Mouse (Mus musculus) layer of hippocampus, adult 9-10 months (tissue): ENCODE data around the gene Taf1b.
"Not testable (repeated sequence)": the region's sequence is repeated elsewhere in the genome, so short reads cannot be mapped to it uniquely, and the experiment has no call there.

Experiments used
- DNase-seq: peaks from one replicate; pipeline ENCODE4 v3.0.0; 2022; ENCODE audit warnings: low spot score

Taf1b gene

DNA sequence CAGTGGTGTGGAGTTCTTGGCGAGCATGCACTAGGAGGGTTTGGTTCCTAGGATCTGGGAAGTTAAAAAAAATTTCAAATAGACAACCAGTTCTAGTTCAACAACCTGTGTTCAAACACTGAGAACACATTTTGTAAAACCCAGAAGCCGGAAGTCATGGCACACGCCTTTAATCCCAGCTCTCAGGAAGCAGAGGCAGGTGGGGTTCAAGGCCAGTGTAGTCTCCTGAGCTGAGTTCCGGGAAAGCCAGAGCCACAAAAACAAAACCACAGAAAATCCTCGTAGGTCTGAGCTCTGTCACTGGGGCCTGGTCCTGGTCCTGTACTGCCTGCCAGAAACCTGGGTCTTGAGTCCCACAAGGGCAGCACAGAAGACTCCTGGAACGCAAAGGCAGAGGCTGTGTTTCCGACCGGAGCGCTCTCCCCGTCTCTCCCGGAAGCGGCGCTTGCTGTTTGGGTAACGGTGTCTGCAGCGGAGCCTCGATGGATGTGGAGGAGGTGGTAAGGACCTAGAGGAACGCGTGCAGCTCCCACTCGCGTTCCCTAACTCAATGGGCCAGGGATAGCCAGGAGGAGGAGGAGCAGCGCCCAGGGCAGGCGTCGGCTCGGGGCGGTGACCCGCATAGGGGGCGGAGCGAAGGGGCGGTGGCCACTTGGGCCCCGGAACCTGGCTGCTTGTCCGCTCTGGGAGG is at the start of gene Taf1b:
Taf1b (plus strand) TSS at position 210 of the 691 bp plus-strand sequence.
- DNase-seq, result peak; percentile 65

DNA sequence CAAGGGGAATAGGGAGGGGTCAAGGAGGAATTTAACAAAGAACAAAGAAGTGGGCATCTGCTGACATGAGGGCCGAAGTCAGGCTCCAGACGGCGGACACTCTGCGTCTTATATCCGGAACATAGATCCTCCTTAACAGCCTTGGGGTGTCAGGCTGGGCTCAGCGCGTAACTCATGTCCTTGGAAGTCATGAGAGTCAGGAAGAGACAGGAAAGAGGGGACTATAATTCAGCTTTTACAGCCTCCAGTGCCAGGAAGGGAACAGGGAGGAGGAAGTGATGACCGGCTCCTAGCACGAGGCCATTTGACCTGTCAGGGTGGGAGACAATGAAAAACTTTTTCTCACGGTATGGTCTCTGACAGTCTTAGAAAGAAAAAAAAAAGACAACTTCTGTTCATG is 37.8 kb upstream of the Taf1b start:
- DNase-seq, result no peak

DNA sequence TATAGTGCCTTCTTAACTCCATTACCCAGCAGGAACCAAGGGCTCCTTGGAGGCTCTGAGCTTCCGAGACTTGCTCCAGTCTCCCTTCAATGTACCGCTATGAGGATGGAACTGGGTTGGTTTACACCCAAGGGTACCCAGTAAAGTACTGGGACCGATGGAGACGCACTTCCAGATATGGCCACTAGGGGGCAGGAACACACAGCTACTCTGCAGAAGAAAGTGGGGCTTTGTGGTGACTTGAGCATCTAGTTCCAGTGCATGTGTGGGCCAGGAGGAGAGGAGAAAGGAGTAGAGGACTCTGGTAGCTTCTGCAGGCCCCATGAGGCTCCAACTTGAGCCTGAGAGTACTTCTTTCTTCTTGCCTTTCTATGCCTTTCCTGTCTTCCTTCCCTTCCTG is 36.0 kb upstream of the Taf1b start:
- DNase-seq, result not testable (repeated sequence)

GRCm38 (mm10) chr12:24463490-24463889 is 34.7 kb upstream of the Taf1b start:
- DNase-seq, result not testable (repeated sequence)

GRCm38 (mm10) chr12:24468966-24469365 is 29.2 kb upstream of the Taf1b start:
- no peak for DNase-seq

DNA sequence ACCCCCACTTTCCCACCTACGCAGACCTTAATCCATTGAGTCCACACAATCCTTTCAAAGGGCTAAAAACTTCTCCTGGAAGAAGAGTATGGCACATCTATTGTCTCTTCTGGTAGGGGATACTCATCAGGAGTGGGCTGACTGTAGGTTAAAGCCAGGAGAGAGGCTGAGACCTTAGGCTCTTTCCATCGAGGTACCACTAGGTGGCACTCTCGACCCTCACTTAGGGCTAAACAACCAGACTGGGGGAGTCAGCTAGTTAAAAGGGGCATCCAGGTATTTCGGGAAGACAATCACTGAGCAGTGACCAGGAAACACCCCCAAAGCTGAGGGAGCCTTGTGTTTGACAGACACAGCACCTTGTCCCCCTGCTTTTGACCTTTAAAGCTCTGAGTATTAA is 27.2 kb upstream of the Taf1b start:
- DNase-seq, result no peak

DNA sequence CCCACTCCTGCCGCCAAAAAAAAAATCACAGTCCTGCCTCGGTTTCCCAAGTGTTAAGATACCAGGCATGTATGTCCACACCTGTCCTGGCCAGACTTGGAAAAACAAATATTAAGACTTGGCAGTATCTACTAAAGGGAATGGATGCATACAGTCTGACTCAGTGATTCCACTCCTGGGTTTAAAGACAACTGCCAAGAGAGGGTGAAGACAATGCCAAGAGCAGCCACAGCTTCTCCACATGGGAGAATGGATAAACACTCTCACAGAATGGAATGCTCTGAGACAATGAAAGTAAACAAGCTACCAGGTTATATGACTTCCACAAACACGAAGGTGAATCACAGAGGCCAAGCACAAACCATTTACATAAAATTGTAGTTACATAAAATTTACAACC is 24.9 kb upstream of the Taf1b start:
- DNase-seq, result no peak

GRCm38 (mm10) chr12:24484930-24485329 is 13.2 kb upstream of the Taf1b start:
- DNase-seq, result no peak

DNA sequence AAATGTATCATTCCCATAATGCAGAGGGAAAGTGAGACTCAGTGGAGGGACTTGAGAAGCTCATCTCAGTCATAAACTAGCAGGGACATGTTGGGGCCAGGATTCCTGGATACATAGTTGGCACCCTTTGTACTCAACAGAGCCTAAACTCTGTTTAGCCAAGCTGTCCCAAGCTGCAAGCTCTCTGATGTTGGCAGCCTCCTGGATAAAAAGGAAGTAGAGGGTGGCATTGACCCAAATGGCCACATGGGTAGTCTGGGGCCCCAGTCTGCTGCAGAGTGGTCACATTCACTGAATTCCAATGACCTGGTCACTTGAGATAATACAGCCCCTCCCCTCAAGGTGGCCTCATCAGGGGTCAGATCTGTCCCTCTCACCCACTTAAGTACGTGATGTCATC is 11.3 kb upstream of the Taf1b start:
- DNase-seq, result no peak

DNA sequence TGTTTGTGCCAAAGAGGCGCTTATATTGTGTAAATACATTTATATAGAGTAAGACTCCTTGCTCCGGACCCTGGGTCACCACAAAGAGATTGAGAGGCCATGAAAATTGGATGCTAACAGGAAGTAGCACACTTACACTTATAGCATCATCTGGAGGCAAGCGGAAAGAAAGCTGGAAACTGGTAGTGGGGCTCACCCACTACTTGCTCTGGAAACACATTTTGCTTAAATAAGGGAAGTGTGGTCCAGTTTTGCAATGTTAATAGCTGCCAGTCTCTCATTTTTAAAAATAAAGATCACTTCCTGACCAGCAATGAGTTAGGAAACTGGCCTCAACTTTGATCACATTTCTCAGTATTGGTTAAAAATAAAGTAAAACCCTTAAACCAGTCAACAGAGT is 5.7 kb upstream of the Taf1b start:
- DNase-seq, result not testable (repeated sequence)

DNA sequence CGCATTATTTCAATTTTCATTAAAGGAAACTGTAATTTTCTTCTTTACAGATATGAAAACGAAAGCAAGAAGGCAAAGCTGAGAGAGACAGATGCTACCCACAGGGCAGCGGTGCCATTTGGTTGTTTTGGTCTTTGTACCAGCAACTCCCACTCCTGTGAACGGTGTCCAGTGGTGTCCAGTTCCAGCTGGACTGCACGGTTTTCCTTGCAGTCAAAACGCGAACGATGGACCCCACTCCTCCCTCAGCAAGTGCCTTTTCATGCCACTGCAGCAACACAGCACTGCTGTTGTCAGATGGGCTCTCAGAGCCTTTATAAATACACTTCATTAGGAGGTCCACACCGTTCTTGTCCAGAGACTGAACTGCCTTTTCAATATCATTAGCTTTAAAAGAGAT is 5.1 kb upstream of the Taf1b start:
- DNase-seq, result no peak

GRCm38 (mm10) chr12:24493412-24493811 is 4.7 kb upstream of the Taf1b start:
- DNase-seq, result no peak

DNA sequence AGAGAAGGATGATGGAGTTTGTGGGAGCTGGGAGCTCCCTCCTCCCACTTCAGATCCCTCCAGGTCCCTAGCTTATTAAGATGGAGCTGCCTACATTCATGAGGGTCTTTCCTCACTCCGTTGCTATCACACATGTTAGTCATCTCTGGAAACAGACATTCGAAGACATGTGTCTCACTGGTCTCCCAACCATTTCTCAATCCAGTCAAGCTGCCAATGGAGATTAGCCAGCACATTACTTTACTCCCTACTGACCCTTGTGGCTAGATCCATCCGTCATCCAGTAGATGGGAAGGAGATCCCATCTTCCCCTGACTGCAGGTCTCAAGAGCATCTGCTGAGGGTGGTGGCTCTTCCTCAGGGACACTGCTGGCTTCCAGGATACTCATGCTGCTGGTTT is 3.4 kb upstream of the Taf1b start:
- not testable (repeated sequence) for DNase-seq

- not testable (repeated sequence) for DNase-seq
These were observed 804 bp downstream of the Taf1b start for GRCm38 (mm10) chr12:24498841-24499485.

DNA sequence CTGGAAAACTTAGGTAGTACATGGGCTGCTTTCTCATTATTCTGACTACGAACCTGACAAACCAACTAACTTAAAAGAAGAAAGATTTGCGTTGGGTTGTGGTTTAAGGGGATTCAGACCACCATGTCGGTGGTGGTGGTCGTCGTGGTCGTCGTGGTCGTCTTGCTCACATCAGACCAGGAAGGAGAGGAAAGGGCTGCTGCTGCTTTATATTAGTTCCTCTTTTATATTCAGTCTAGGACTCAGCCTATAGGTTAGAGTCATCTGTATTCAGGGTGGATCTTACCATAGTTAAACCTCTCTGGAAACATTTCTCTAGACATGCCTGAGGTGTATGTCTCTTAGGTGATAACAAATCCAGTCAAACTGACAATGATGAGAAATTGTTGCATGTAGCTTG is 19.0 kb downstream of the Taf1b start:
- no peak for DNase-seq

DNA sequence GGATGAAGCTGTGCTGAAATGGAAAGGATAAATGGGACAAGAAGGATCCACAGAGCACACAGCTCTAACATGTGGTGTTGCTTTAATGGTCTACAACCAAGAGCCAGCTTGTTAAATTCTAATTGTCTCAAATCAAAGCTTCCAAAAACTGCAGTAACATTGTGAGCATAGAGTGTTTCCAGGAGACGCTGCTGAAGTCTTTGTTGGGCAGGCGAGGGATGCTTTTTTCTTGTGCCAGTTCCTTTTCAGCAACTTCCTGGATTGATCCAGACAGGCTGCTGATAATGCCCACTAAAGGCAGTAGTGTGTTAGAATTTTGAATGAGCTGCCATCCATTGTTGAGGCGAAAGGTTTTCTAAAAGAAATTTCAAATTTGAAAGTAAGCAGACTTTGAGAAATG is 22.9 kb downstream of the Taf1b start:
- DNase-seq, result no peak

DNA sequence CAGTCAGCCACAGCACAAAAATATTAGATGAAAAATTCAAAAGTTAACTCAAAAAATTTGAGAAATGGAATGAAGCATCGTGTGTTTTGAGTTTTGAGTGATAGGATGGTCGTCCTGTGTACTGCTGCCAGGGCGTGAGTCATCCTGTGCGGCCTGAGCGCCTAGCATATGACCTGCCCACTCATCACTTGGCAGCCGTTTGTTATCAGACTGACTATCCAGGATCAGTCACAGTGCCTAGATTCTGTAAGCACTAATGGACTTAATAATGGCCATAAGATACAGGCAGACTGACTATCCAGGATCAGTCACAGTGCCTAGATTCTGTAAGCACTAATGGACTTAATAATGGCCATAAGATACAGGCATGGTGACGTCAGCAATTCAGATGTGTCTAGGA is 26.9 kb downstream of the Taf1b start:
- DNase-seq, result not testable (repeated sequence)

DNA sequence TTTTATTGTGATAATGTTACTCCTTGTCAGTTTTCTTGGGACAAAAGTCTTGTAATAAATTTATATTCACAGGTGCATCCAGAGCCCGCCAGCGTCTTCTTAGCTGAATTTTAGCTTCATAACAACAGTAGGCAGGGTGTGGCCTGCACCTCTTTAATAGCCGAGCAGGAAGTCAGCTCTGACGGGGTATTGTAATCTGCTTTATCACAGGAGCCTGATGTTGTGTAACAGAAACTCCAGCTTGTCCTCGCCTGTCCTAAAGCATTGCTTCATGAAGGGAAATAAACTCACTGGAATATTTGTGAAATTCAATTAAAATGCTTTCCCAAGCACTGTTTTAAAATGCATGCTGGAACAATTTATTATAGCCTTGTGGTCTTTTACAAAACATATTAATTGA is 38.2 kb downstream of the Taf1b start:
- no peak for DNase-seq

- DNase-seq, result no peak
These were observed 39.0 kb downstream of the Taf1b start for GRCm38 (mm10) chr12:24537201-24537600.

DNA sequence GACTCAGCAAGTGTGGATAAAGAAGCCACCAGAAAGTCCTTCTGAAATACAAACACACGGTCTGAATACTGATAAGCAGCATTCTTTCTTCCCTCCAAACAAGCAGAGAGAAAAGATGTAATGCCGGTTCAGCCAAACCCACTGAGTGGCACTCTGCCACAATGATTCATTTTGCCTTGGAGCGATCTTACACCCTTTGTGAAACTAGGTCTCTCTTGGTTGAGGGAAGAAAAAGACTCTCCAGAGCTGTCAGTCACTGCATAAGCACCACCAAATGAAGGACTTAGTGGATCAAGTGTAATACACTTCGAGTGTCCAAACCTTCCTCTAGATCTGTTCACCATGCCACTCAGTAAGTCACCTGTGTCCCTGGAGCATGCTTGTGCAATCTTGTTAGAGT is 39.8 kb downstream of the Taf1b start:
- DNase-seq, result no peak

- DNase-seq, result no peak
These were observed 43.4 kb downstream of the Taf1b start for GRCm38 (mm10) chr12:24541426-24542154.

GRCm38 (mm10) chr12:24547686-24548085 is 49.5 kb downstream of the Taf1b start:
- DNase-seq, result no peak

DNA sequence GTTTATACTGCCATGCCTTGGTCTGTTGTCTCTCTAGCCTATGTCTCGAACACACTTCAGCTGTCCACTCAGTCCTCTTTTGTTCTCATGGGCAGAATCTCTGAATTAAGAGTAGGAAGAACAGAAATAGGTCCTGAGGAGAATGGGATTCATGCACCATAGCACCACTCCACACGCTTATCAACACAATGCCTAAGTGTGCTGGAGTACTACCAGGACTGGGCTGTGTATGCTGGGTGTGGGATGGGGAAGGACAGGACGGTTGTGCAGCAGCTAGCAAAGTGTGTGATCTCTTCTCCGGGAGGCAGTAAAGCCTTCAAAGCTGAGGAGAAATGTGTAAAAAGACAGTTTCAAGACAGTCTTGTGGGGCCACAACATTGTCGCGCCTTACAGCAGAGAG is 50.7 kb downstream of the Taf1b start:
- DNase-seq, result no peak
